Mouse (Mus musculus) small intestine, adult 2 months (tissue): Measurements from ENCODE around the gene Suclg1.

Experiments
- CTCF ChIP-seq: fragments of 200-500 bp; IDR thresholded peaks from 2 replicates; pipeline ENCODE4 v1.5.1; 2012; ENCODE audit warnings: low read depth, mild to moderate bottlenecking, control low read depth, inconsistent platforms, low read length, moderate library complexity, mixed read lengths; ENCODE audit not compliant: insufficient replicate concordance, insufficient read length; ENCODE audit errors: extremely low read depth
- POLR2A ChIP-seq: fragments of 200-500 bp; IDR thresholded peaks from 2 replicates; pipeline ENCODE4 v1.6.1; 2012; ENCODE audit warnings: low read depth, mild to moderate bottlenecking, control low read depth, inconsistent platforms, low read length, moderate library complexity

DNA sequence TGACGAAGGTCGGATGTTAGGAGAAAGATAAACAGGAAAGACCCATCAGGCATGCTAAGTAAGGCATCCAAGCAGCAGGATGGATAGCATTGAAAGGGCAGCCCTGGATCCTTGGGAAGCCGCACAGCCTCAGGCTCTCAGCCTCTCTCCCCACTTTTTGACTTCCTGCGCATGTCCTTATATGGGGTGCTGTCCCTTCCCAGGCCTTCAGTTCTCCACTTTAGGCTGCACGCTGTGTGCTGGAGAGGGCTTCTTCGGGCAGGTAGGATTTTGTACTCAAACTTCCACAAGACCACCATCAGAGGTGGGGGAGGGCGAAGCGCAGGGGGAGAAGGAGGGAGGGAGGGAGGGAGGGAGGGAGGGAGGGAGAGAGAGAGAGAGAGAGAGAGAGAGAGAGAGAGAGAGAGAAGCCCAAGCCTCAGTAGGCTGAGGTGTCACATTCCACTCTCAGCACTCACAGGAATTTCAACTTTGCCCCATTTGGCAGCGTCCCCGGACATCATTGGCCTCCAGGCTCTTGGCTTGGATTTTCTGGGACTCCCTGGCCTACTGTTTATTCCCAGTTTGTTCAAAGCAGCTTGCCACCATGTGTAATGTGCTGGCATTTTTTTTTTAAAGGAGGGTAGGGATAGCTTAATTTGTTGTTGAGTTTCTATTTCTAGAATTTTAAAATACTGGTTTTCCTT is 25.2 kb upstream of the Suclg1 start:
- TF ChIP-seq POLR2A (no peak), CTCF (no peak)
